Mouse (Mus musculus) lung, postnatal 25 days (tissue): Measurements from ENCODE around the gene Dnah12.
A peak's percentile ranks its signal among the peaks of the same experiment; 100 is the strongest.
"Not testable (repeated sequence)": the region's sequence is repeated elsewhere in the genome, so short reads cannot be mapped to it uniquely, and the experiment has no call there.

Experiments
- DNase-seq: peaks from one replicate; pipeline ENCODE4 v3.0.0; 2022; ENCODE audit warnings: low spot score

Dnah12 gene

GRCm38 (mm10) chr14:26692974-26693373 lies at the start of gene Dnah12:
Dnah12 (plus strand) TSS chr14:26693274.
- DNase-seq = no peak

- DNase-seq = no peak
Measured at GRCm38 (mm10) chr14:26645989-26646650, 47.0 kb upstream of the Dnah12 start.

GRCm38 (mm10) chr14:26647811-26648210 lies 45.3 kb upstream of the Dnah12 start:
- no peak for DNase-seq

GRCm38 (mm10) chr14:26651901-26652300 lies 41.2 kb upstream of the Dnah12 start:
- no peak for DNase-seq

GRCm38 (mm10) chr14:26658178-26658577 lies 34.9 kb upstream of the Dnah12 start:
- no peak for DNase-seq

GRCm38 (mm10) chr14:26660233-26660632 lies 32.8 kb upstream of the Dnah12 start:
- DNase-seq = no peak

- DNase-seq = no peak
Measured at GRCm38 (mm10) chr14:26662016-26662415, 31.1 kb upstream of the Dnah12 start.

GRCm38 (mm10) chr14:26662488-26662887 lies 30.6 kb upstream of the Dnah12 start:
- DNase-seq = no peak

- no peak for DNase-seq
Measured at GRCm38 (mm10) chr14:26663851-26664250, 29.2 kb upstream of the Dnah12 start.

- DNase-seq = no peak
Measured at GRCm38 (mm10) chr14:26667991-26668370, 25.1 kb upstream of the Dnah12 start.

GRCm38 (mm10) chr14:26668371-26669291 lies 24.4 kb upstream of the Dnah12 start:
- DNase-seq = peak; percentile 18

GRCm38 (mm10) chr14:26669292-26670073 lies 23.6 kb upstream of the Dnah12 start, which contains the start of gene Pde12:
Pde12 (minus strand) TSS chr14:26669883.
- DNase-seq = peak; percentile 88

GRCm38 (mm10) chr14:26670964-26671363 lies 22.1 kb upstream of the Dnah12 start:
- no peak for DNase-seq

GRCm38 (mm10) chr14:26671870-26672615 lies 21.0 kb upstream of the Dnah12 start:
- DNase-seq = not testable (repeated sequence)

GRCm38 (mm10) chr14:26674476-26675169 lies 18.5 kb upstream of the Dnah12 start:
- DNase-seq = not testable (repeated sequence)

GRCm38 (mm10) chr14:26675371-26675770 lies 17.7 kb upstream of the Dnah12 start:
- DNase-seq = no peak

GRCm38 (mm10) chr14:26675791-26676190 lies 17.3 kb upstream of the Dnah12 start:
- no peak for DNase-seq

- DNase-seq = no peak
Measured at GRCm38 (mm10) chr14:26690727-26691126, 2.3 kb upstream of the Dnah12 start.

GRCm38 (mm10) chr14:26691363-26691762 lies 1.7 kb upstream of the Dnah12 start:
- DNase-seq = no peak

GRCm38 (mm10) chr14:26697912-26698311 lies 4.8 kb downstream of the Dnah12 start:
- no peak for DNase-seq

- DNase-seq = not testable (repeated sequence)
Measured at GRCm38 (mm10) chr14:26705246-26705645, 12.2 kb downstream of the Dnah12 start.
